Mouse (Mus musculus) olfactory bulb, adult 2 months (tissue): ENCODE measurements around the gene Hes2. TPM values are rescaled to one million over a fixed set of nuclear protein-coding genes. Genes with fewer than 3 reads are reported as not detected.

Experiments used
- H3K27ac ChIP-seq: fragments of 200-500 bp; 2 replicates; pipeline ENCODE4 v1.5.1; 2012; ENCODE audit warnings: low read depth, low read length; ENCODE audit not compliant: insufficient read depth
- H3K4me1 ChIP-seq: fragments of 200-500 bp; 2 replicates; pipeline ENCODE4 v1.6.1; 2012; ENCODE audit warnings: low read length; ENCODE audit not compliant: control insufficient read depth, insufficient read depth
- H3K4me3 ChIP-seq: fragments of 200-500 bp; 2 replicates; pipeline ENCODE4 v1.5.1; 2012; ENCODE audit warnings: mild to moderate bottlenecking, low read depth, low read length, moderate library complexity; ENCODE audit not compliant: insufficient read depth
- CTCF ChIP-seq: fragments of 200-500 bp; IDR thresholded peaks from 2 replicates; pipeline ENCODE4 v1.5.1; 2012; ENCODE audit warnings: low read depth, mild to moderate bottlenecking, low read length, moderate library complexity; ENCODE audit not compliant: insufficient read depth
- POLR2A ChIP-seq: fragments of 200-500 bp; IDR thresholded peaks from 2 replicates; pipeline ENCODE4 v1.6.1; 2012; ENCODE audit warnings: mild to moderate bottlenecking, low read depth, low read length, moderate library complexity; ENCODE audit not compliant: insufficient read depth
- WGBS: fragments of 180-500 bp; shearing (Covaris S2); methylation state at CpG from one replicate; pipeline ENCODE4 v1.1.7; 2018; 5-methylcytosine and 5-hydroxymethylcytosine counted together
- polyA plus RNA-seq: library from polyadenylated mRNA; stranded (reverse); fragments of >200 nt; gene quantifications from 2 replicates; pipeline ENCODE4 v1.2.4, GENCODE M21; 2012; ENCODE audit warnings: low replicate concordance; ENCODE audit not compliant: missing spikeins, insufficient read depth, insufficient read length

The Hes2 gene
- polyA plus RNA-seq, 1 experiment, result not detected

DNA sequence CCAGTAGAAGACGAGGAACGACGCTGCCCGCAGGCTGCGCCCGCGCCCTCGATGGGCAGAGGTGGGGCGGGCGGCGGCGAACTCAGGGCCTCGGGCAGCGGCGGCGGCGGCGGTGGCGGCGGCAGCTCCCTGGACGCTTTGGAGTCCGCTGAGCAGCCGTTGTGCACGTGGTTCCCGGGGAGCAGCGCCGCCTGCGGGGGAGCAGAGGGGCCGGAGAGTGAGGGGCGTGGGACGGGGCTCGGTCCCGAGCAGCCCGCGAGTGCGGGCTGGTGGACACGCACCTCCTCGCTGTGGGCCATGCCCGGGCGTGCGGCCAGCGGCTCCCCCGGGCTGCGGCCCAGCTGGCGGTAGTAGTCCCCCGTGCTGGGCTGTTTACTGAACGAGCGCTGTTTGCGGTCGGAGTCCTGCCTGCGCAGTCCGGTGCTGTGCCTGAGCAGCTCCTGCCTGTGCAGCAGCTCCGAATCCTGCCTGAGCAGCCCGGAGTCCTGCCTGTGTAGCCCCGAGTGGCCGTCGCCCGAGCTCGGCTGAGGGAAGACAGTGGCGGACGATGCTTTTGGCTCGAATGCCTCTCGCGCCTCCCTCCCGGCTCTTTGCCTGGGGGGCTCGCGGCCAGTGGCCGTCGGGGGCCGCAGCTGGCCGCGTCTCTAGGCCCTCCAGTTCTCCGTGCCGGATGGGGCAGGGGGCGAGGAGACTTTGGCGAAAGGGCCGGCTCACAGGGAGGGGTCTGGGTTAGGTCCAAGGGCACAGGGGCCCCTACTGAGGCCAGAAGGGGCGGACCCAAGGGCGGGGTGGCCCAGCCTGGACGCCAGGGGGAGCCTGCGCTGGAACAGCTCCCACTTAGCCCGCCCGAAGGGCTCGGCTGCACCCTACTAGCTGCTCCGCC, 27.7 kb upstream of the Hes2 start:
- WGBS, result 1% methylated on average over 85 of the region's 85 CpGs
- H3K4me3 ChIP-seq, result peak overlapping the region; percentile 26
- H3K27ac ChIP-seq, result no peak overlapping the region
- TF ChIP-seq POLR2A (0 out of 2 replicates have a peak, but pooled peaks have one; percentile 28), CTCF (no peak)
- peaks cover 24% of the 10 kb centered on the region for H3K4me1 ChIP-seq

DNA sequence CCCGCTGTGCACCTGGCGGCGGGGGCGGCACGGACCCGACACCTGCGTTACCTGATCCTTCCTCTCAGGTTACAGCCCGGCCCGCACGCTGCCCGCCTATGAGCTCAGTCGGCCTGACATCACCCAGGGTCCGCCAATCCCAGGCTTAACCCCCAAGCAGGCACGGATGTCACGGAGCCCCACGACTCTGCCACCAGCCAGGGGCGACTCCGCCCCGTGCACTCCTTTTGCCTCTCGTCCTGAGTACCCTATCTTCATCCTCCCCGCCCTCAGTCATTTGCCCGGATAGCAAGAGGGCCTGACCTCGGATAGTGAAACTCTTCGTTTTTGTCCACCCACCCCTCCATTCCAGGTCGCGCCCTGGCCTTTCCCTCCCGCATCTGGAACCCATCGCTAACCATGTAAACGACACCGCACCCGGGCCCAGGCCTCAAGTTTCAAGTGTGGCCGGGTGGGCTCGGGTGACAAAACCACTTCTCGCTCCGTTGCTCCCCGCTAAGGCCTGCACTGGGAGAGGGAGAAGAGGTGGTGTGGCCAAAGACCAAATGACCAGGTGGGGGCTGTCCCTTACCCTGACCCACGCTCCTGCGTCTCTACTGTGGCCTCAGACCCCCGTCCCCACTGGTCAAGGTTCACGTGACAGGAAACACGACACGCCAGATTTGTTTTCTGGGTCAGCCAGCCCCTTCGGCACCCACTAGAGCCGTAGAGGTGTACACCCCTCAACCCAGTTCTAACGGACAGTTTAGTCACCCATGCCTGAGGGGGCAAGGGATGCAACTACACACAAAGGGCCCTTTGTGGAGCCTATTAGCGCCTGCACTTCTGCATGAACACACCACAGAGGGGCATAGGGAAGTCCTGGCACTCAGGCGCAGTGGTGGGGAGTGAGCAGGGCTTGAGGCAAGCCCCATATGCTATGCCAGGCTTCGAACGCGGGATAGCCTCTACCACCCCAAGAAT, 26.6 kb upstream of the Hes2 start:
- Histone ChIP-seq H3K27ac (no peak overlapping the region), H3K4me3 (no peak overlapping the region; the same call in 1 of the 2 replicates), H3K4me1 (peaks cover 16% of the 10 kb centered on the region)
- 22% methylated on average over 50 of the region's 50 CpGs for WGBS
- no peak for TF ChIP-seq CTCF

DNA sequence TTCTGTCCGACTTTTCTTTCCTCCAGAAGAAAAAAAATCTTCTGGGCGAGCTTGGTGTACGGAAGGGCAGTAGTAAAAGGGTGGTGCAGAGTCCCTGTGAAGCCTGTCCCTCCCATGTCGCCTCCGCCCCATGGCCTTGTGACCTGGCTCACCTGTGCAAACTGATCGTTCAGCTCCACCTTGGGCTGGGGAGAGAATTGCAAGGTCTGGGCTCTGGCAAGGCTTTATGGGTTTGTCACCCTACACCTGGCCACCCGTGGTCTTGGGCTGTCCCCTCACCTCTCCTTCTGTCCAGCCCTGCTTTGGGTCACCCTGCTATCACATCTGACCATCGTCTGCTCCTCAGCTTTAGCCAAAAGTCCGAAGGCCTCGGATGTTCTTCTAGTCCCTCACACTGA, 25.9 kb upstream of the Hes2 start:
- H3K4me3 ChIP-seq, result no peak overlapping the region
- 63% methylated on average over 10 of the region's 10 CpGs for WGBS
- no peak for TF ChIP-seq CTCF
- no peak for TF ChIP-seq POLR2A
- peaks cover 16% of the 10 kb centered on the region for H3K4me1 ChIP-seq
- H3K27ac ChIP-seq, result no peak overlapping the region

DNA sequence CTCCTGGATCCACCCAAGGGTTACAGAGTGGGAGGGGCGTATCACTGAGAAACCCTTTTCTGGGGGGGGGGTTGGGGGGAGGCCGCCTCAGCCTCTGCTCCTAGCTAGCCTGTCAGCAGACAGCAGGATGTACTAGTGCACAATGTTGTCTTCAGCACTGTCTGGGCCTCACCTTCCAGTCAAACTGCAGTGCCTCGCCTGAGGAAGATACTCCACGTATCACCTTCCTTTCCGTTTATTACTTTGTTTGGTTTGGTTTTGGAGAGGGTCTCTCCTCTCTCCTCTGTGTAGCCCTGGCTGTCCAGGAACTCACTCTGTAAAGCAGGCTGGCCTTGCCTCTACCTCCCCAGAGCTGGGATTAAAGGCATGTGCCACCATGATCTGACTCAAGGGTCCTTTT, 25.5 kb upstream of the Hes2 start:
- H3K4me1 ChIP-seq, result peaks cover 17% of the 10 kb centered on the region
- 76% methylated on average over 5 of the region's 5 CpGs for WGBS
- no peak overlapping the region for H3K4me3 ChIP-seq
- no peak overlapping the region for H3K27ac ChIP-seq
- TF ChIP-seq POLR2A (no peak), CTCF (no peak)

DNA sequence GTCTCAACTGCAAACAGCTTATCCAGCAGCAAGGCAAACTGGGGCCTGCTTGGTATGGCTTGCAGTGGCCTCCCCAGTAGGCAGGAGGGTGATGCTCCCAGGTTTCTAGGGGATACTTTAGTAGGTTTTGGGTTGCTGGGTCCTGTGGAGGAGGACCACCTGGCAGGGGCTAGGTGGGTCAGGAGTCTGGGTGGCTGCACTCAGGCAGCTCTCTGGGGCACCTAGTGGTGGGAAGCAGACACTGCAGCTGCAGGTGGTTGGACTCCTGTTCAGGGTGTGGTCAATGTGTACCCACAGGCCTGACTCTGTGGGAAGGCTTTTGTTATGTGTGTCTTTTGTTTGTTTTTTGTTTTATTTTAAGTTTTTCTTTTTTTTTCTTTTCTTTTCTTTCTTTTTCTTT, 24.2 kb upstream of the Hes2 start:
- TF ChIP-seq POLR2A (no peak), CTCF (peak; percentile 70)
- peaks cover 26% of the 10 kb centered on the region for H3K4me1 ChIP-seq
- H3K4me3 ChIP-seq, result no peak overlapping the region
- H3K27ac ChIP-seq, result no peak overlapping the region

DNA sequence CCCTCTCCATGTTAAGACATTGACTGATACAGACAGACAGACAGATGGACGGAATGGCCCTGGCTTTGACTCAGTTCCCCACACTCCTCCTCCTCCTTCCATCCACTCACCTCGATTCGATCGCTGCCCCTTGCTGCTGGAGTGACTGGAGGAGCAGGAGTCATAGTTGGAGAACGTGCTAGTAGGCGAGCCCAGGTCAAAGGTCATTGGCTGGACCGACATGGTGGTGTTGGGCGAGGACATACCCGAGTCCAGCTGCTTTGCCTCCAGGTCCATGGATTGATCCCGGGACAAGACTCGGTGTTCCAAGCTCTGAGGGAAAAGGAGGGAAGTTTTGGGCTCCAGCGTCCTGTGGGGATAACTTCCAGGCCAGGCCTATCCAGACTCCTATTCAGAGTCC, 23.3 kb upstream of the Hes2 start:
- WGBS, result 92% methylated on average over 12 of the region's 12 CpGs
- H3K4me1 ChIP-seq, result peaks cover 25% of the 10 kb centered on the region
- TF ChIP-seq CTCF, result no peak
- no peak for TF ChIP-seq POLR2A
- H3K27ac ChIP-seq, result no peak overlapping the region
- no peak overlapping the region for H3K4me3 ChIP-seq

DNA sequence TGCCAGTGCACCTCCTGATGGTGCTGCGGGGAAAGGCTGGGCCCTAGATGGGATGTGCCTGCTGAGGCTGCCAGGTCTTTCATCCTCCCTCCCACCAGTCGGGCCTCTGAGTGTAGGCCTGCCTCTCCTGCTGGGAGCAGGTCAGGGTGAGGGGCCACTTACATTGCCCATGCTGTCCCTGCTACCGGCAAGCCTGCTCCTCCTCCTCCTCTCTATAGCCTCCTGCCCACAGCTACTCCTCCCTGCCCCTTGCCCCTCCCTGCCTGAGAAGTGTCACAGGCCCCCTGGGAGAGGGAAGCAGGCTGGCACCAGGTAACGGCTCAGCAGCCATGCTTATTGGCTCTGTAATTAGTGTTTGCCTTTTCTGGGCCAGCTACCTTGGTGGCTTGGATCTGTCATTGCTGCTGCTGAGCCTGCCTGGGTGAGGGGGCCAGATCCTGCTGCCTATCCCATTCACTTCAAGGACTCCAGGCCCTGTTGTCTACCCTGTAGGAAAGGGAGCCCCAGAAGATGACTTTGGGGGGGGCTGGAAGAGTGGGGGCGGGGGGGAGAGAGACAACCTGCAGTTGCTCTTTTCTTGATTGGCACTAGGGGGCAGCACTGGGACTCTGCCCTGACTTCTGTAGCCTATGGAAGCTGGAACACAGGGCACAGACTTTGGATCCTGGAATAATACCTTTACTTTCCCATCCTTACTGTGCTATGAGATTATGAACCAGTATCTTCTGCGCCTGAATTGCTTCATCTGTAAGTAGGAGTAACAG, 22.4 kb upstream of the Hes2 start:
- TF ChIP-seq POLR2A, result no peak
- TF ChIP-seq CTCF, result no peak
- no peak overlapping the region for H3K27ac ChIP-seq
- 49% methylated on average over 6 of the region's 6 CpGs for WGBS
- H3K4me3 ChIP-seq, result no peak overlapping the region
- H3K4me1 ChIP-seq, result peaks cover 17% of the 10 kb centered on the region

DNA sequence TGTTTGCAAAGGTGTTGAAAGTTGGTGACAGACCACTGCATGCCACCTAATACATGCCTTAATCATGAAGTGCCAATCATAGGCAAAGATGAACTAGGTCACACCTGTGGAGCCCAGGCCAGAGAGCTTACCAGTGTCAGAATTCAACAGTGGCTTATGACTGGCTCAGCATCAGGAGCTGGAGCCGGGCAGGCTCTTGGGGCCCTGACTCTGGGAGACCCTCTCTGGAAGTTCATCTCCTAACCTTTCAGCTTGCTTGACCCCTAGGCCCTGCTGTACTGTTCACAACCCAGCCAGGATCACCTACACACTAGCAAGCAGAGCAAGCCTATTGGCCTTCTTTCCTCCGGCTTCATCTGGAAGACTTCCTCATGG, 21.8 kb upstream of the Hes2 start:
- WGBS, result 96% methylated on average over 2 of the region's 2 CpGs
- Histone ChIP-seq H3K27ac (no peak overlapping the region), H3K4me1 (peaks cover 11% of the 10 kb centered on the region), H3K4me3 (no peak overlapping the region)
- TF ChIP-seq POLR2A (no peak), CTCF (no peak)

DNA sequence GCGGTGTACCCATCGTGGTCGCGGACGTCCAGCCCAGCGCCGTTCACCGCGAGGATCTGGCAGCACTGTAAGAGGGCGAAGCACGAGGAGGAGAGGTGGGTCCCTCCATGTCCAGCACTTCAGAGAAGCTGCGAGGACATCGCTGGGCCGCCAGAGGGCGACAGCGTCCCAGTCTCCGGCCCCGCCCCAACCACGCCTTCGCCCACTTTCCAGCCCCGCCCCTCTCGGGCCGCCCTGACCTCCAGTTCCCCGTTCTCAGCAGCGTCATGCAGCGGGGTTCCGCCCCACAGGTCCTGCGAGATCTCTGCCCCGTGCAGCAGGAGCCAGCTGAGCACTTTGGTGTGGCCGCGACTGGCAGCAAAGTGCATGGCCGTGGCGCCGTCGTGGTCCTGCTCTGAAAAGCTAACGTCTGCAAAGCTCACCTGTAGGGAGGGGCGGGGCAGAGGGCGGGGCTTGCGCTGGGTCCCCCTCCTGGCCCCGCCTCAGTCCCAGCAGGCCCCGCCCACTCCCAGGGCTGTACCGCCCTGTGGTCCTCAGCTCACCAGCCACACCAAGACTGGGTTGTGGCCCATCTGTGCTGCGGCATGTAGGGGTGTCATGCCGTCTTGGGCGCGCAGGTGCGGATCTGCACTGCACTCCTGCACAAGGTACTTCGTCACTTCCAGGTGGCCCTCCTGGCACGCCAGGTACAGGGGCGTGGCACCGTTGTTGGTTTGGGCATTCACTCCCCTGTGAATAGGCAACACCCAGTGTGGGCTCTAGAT, 20.0 kb upstream of the Hes2 start:
- Histone ChIP-seq H3K27ac (no peak overlapping the region), H3K4me3 (peak overlapping the region; percentile 37), H3K4me1 (peaks cover 9% of the 10 kb centered on the region)
- TF ChIP-seq CTCF (peak; percentile 73), POLR2A (no peak)
- WGBS, result 3% methylated on average over 51 of the region's 51 CpGs
